Mouse (Mus musculus): ENCODE results near the gene Lrrc66. TPM values are rescaled to one million over a fixed set of nuclear protein-coding genes. Genes with fewer than 3 reads are reported as not detected.

Lrrc66 gene
- total and polyA plus RNA-seq, 2 experiments = not detected

GRCm38 (mm10) chr5:73641058-73641457 is 8.7 kb upstream of the Lrrc66 start:
- no peaks in the 10 kb centered on the region for H3K36me3 ChIP-seq (ENCODE audit: control insufficient read depth, insufficient read depth, low read length)
- TF ChIP-seq CTCF (IDR thresholded peaks at IDR 0.05; ENCODE audit: low read depth, low read length) (no peak), POLR2A (IDR thresholded peaks at IDR 0.05; ENCODE audit: extremely low read depth, insufficient read depth, low read length) (no peak)
- H3K79me2 ChIP-seq (ENCODE audit: control insufficient read depth, insufficient read depth, low read length) = no peaks in the 10 kb centered on the region
- no peak overlapping the region for H3K9ac ChIP-seq (ENCODE audit: low read depth, low read length)
- H3K4me1 ChIP-seq (ENCODE audit: control insufficient read depth, insufficient read depth, low read length) = no peaks in the 10 kb centered on the region
- DNase-seq (ENCODE audit: extremely low read depth, low read depth, low spot score) = no peak
- 0 out of 2 replicates have a peak, but pooled peaks cover 3% of the 10 kb centered on the region for H3K27me3 ChIP-seq (ENCODE audit: control insufficient read depth, insufficient read depth, low read length)
- no peak overlapping the region for H3K4me3 ChIP-seq (ENCODE audit: insufficient read depth, low read depth, low read length)
- no peak overlapping the region for H3K27ac ChIP-seq (replicated peaks; ENCODE audit: insufficient read depth, low read depth, low read length)
- 88% methylated on average over 3 of the region's 3 CpGs for WGBS

- Histone ChIP-seq H3K4me3 (ENCODE audit: insufficient read depth, low read depth, low read length) (peak overlapping the region; percentile 62; the same call in 1 of the 2 replicates), H3K79me2 (ENCODE audit: control insufficient read depth, insufficient read depth, low read length) (no peaks in the 10 kb centered on the region), H3K27ac (replicated peaks; ENCODE audit: insufficient read depth, low read depth, low read length) (no peak overlapping the region), H3K36me3 (ENCODE audit: control insufficient read depth, insufficient read depth, low read length) (no peaks in the 10 kb centered on the region), H3K9ac (ENCODE audit: low read depth, low read length) (no peak overlapping the region), H3K4me1 (ENCODE audit: control insufficient read depth, insufficient read depth, low read length) (no peaks in the 10 kb centered on the region), H3K27me3 (ENCODE audit: control insufficient read depth, insufficient read depth, low read length) (no peaks in the 10 kb centered on the region)
- DNase-seq (ENCODE audit: extremely low read depth, low read depth, low spot score) = peak; percentile 76
- TF ChIP-seq CTCF (IDR thresholded peaks at IDR 0.05; ENCODE audit: low read depth, low read length) (peak; percentile 30; the same call in 1 of the 2 replicates), POLR2A (IDR thresholded peaks at IDR 0.05; ENCODE audit: extremely low read depth, insufficient read depth, low read length) (no peak)
- WGBS = 47% methylated on average over 8 of the region's 8 CpGs
These were observed 5.2 kb upstream of the Lrrc66 start for GRCm38 (mm10) chr5:73637337-73638107.

- WGBS = 48% methylated on average over 8 of the region's 8 CpGs
- no peaks in the 10 kb centered on the region for H3K27me3 ChIP-seq (ENCODE audit: control insufficient read depth, insufficient read depth, low read length)
- H3K36me3 ChIP-seq (ENCODE audit: control insufficient read depth, insufficient read depth, low read length) = no peaks in the 10 kb centered on the region
- no peak overlapping the region for H3K9ac ChIP-seq (ENCODE audit: low read depth, low read length)
- no peak overlapping the region for H3K4me3 ChIP-seq (ENCODE audit: insufficient read depth, low read depth, low read length)
- TF ChIP-seq CTCF (IDR thresholded peaks at IDR 0.05; ENCODE audit: low read depth, low read length) = peak; percentile 80
- TF ChIP-seq POLR2A (IDR thresholded peaks at IDR 0.05; ENCODE audit: extremely low read depth, insufficient read depth, low read length) = no peak
- H3K27ac ChIP-seq (replicated peaks; ENCODE audit: insufficient read depth, low read depth, low read length) = no peak overlapping the region
- DNase-seq (ENCODE audit: extremely low read depth, low read depth, low spot score) = peak; percentile 44
- H3K79me2 ChIP-seq (ENCODE audit: control insufficient read depth, insufficient read depth, low read length) = no peaks in the 10 kb centered on the region
- H3K4me1 ChIP-seq (ENCODE audit: control insufficient read depth, insufficient read depth, low read length) = no peaks in the 10 kb centered on the region
These were observed 815 bp upstream of the Lrrc66 start for GRCm38 (mm10) chr5:73633141-73633540.

- no peak overlapping the region for H3K4me3 ChIP-seq (ENCODE audit: insufficient read depth, low read depth, low read length)
- no peaks in the 10 kb centered on the region for H3K4me1 ChIP-seq (ENCODE audit: control insufficient read depth, insufficient read depth, low read length)
- no peaks in the 10 kb centered on the region for H3K27me3 ChIP-seq (ENCODE audit: control insufficient read depth, insufficient read depth, low read length)
- DNase-seq (ENCODE audit: extremely low read depth, low read depth, low spot score) = no peak
- no peaks in the 10 kb centered on the region for H3K79me2 ChIP-seq (ENCODE audit: control insufficient read depth, insufficient read depth, low read length)
- no peaks in the 10 kb centered on the region for H3K36me3 ChIP-seq (ENCODE audit: control insufficient read depth, insufficient read depth, low read length)
- no peak overlapping the region for H3K9ac ChIP-seq (ENCODE audit: low read depth, low read length)
- TF ChIP-seq POLR2A (IDR thresholded peaks at IDR 0.05; ENCODE audit: extremely low read depth, insufficient read depth, low read length) (no peak), CTCF (IDR thresholded peaks at IDR 0.05; ENCODE audit: low read depth, low read length) (no peak)
- WGBS = 86% methylated on average over 10 of the region's 10 CpGs
- no peak overlapping the region for H3K27ac ChIP-seq (replicated peaks; ENCODE audit: insufficient read depth, low read depth, low read length)
These were observed 1.2 kb downstream of the Lrrc66 start for GRCm38 (mm10) chr5:73631001-73631558.

GRCm38 (mm10) chr5:73630141-73630540 is 2.2 kb downstream of the Lrrc66 start:
- TF ChIP-seq CTCF (IDR thresholded peaks at IDR 0.05; ENCODE audit: low read depth, low read length) (no peak), POLR2A (IDR thresholded peaks at IDR 0.05; ENCODE audit: extremely low read depth, insufficient read depth, low read length) (no peak)
- 0 out of 2 replicates have a peak, but pooled peaks cover 2% of the 10 kb centered on the region for H3K4me1 ChIP-seq (ENCODE audit: control insufficient read depth, insufficient read depth, low read length)
- WGBS = 38% methylated on average over 5 of the region's 5 CpGs
- H3K27ac ChIP-seq (replicated peaks; ENCODE audit: insufficient read depth, low read depth, low read length) = no peak overlapping the region
- H3K36me3 ChIP-seq (ENCODE audit: control insufficient read depth, insufficient read depth, low read length) = no peaks in the 10 kb centered on the region
- H3K4me3 ChIP-seq (ENCODE audit: insufficient read depth, low read depth, low read length) = no peak overlapping the region
- no peak for DNase-seq (ENCODE audit: extremely low read depth, low read depth, low spot score)
- H3K27me3 ChIP-seq (ENCODE audit: control insufficient read depth, insufficient read depth, low read length) = no peaks in the 10 kb centered on the region
- H3K79me2 ChIP-seq (ENCODE audit: control insufficient read depth, insufficient read depth, low read length) = no peaks in the 10 kb centered on the region
- H3K9ac ChIP-seq (ENCODE audit: low read depth, low read length) = no peak overlapping the region

GRCm38 (mm10) chr5:73627991-73628390 is 4.3 kb downstream of the Lrrc66 start:
- H3K4me1 ChIP-seq (ENCODE audit: control insufficient read depth, insufficient read depth, low read length) = 0 out of 2 replicates have a peak, but pooled peaks cover 2% of the 10 kb centered on the region
- no peaks in the 10 kb centered on the region for H3K79me2 ChIP-seq (ENCODE audit: control insufficient read depth, insufficient read depth, low read length)
- no peak overlapping the region for H3K9ac ChIP-seq (ENCODE audit: low read depth, low read length)
- DNase-seq (ENCODE audit: extremely low read depth, low read depth, low spot score) = no peak
- H3K36me3 ChIP-seq (ENCODE audit: control insufficient read depth, insufficient read depth, low read length) = no peaks in the 10 kb centered on the region
- no peaks in the 10 kb centered on the region for H3K27me3 ChIP-seq (ENCODE audit: control insufficient read depth, insufficient read depth, low read length)
- H3K4me3 ChIP-seq (ENCODE audit: insufficient read depth, low read depth, low read length) = no peak overlapping the region
- TF ChIP-seq POLR2A (IDR thresholded peaks at IDR 0.05; ENCODE audit: extremely low read depth, insufficient read depth, low read length) = no peak
- no peak for TF ChIP-seq CTCF (IDR thresholded peaks at IDR 0.05; ENCODE audit: low read depth, low read length)
- 85% methylated on average over 15 of the region's 15 CpGs for WGBS
- no peak overlapping the region for H3K27ac ChIP-seq (replicated peaks; ENCODE audit: insufficient read depth, low read depth, low read length)
